Mouse (Mus musculus) liver, embryonic 13.5 days (tissue): ENCODE data around the gene Ubap1l. TPM values are rescaled to one million over a fixed set of nuclear protein-coding genes. Genes with fewer than 3 reads are reported as not detected.

Experiments
- ATAC-seq: fragments of 200-750 bp; cut with Nextera tagmentation; 2 replicates; pipeline ENCODE4 v1.8.0; 2017; ENCODE audit warnings: low read depth, mild to moderate bottlenecking, moderate number of reproducible peaks, moderate library complexity
- DNase-seq: peaks from one replicate; pipeline ENCODE4 v3.0.0; 2022
- H3K27ac ChIP-seq: fragments of 300-500 bp; sonication (generic); 2 replicates; pipeline ENCODE4 v1.5.1; 2015; ENCODE audit warnings: moderate library complexity, mild to moderate bottlenecking, inconsistent platforms
- H3K27me3 ChIP-seq: fragments of 300-500 bp; sonication (generic); 2 replicates; pipeline ENCODE4 v1.6.1; 2015; ENCODE audit warnings: mild to moderate bottlenecking, inconsistent platforms
- H3K36me3 ChIP-seq: fragments of 300-500 bp; sonication (generic); 2 replicates; pipeline ENCODE4 v1.6.1; 2015; ENCODE audit warnings: mild to moderate bottlenecking, inconsistent platforms
- H3K4me1 ChIP-seq: fragments of 300-500 bp; sonication (generic); replicated peaks from 2 replicates; pipeline ENCODE4 v1.6.1; 2015; ENCODE audit warnings: inconsistent platforms
- H3K4me2 ChIP-seq: fragments of 300-500 bp; sonication (generic); 2 replicates; pipeline ENCODE4 v1.6.1; 2015; ENCODE audit warnings: inconsistent platforms, mild to moderate bottlenecking, moderate library complexity
- H3K4me3 ChIP-seq: fragments of 300-500 bp; sonication (generic); replicated peaks from 2 replicates; pipeline ENCODE4 v1.5.1; 2015; ENCODE audit warnings: mild to moderate bottlenecking, inconsistent platforms
- H3K9ac ChIP-seq: fragments of 300-500 bp; sonication (generic); 2 replicates; pipeline ENCODE4 v1.6.1; 2015; ENCODE audit warnings: mild to moderate bottlenecking, inconsistent platforms
- H3K9me3 ChIP-seq: fragments of 300-500 bp; sonication (generic); replicated peaks from 2 replicates; pipeline ENCODE4 v1.6.1; 2016; ENCODE audit warnings: inconsistent platforms
- WGBS: fragments of 180-500 bp; shearing (Covaris S2); methylation state at CpG from one replicate; pipeline ENCODE4 v1.1.7; 2015; ENCODE audit not compliant: insufficient replicate concordance; 5-methylcytosine and 5-hydroxymethylcytosine counted together
- polyA plus RNA-seq: library from polyadenylated mRNA; unstranded; fragments of >200 nt; fragmentation: Nextera tagmentation; extraction: Ambion mirVana; gene quantifications from 2 replicates; pipeline ENCODE4 v1.2.1, GENCODE M21; 2015

The Ubap1l gene
- polyA plus RNA-seq, 1 experiment from 2014 or later, result not detected

- Histone ChIP-seq H3K4me3 (no peak overlapping the region), H3K4me2 (no peak overlapping the region), H3K36me3 (no peaks in the 10 kb centered on the region), H3K9me3 (no peaks in the 10 kb centered on the region), H3K4me1 (no peaks in the 10 kb centered on the region), H3K9ac (no peak overlapping the region), H3K27me3 (no peaks in the 10 kb centered on the region), H3K27ac (no peak overlapping the region)
- ATAC-seq (no peak), DNase-seq (no peak)
- 51% methylated on average over 3 of the region's 3 CpGs for WGBS
These were observed 58.8 kb downstream of the Ubap1l start for GRCm38 (mm10) chr9:65419633-65420032.

DNA sequence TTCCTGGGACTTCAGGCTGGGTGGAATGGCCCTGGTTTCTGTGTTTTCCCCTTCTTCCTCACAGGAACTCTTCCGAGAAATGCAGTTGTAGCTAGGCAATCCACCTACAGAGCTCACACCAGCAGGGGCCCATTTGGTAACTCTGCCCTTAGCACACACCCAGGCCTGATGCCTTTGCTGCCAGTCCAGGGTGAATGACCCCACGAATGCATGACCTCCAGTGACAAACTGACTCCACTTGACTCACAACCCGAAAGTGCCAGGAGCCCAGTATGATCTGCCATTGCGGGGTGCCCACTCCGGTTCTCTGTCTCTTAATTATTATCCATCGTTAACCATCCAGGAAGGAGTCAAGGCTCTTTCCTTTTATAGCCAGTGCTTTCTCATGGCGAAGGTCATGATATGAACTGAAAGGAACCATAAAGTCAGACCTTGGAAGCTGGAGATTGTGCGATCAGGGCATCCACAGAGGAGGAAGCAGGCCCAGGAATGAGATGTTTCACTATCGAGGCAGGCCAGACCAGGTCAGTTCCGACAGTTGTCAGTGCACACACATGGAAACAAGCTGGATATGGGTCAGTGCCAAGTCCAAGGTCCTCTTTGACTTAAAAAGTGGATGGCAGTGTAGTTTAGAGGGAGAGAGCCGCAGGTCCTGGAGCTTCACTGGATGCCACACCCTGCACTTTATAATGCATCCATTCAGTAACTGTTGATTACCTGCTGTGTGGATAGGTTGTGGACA is 62.1 kb downstream of the Ubap1l start, which contains the start of gene Slc51b:
Slc51b (minus strand) TSS at position 196 of the 742 bp plus-strand sequence.
- no peak within 1 kb of the TSS for H3K27ac ChIP-seq
- 69% methylated on average over 11 of the region's 11 CpGs for WGBS
- H3K27me3 ChIP-seq, result no peaks in the 10 kb centered on the region
- ATAC-seq (no peak), DNase-seq (no peak)
- no peaks in the 10 kb centered on the region for H3K36me3 ChIP-seq
- no peak within 1 kb of the TSS for H3K4me3 ChIP-seq
- no peaks in the 10 kb centered on the region for H3K4me1 ChIP-seq
- no peak within 1 kb of the TSS for H3K4me2 ChIP-seq
- H3K9ac ChIP-seq, result no peak within 1 kb of the TSS
- no peaks in the 10 kb centered on the region for H3K9me3 ChIP-seq

DNA sequence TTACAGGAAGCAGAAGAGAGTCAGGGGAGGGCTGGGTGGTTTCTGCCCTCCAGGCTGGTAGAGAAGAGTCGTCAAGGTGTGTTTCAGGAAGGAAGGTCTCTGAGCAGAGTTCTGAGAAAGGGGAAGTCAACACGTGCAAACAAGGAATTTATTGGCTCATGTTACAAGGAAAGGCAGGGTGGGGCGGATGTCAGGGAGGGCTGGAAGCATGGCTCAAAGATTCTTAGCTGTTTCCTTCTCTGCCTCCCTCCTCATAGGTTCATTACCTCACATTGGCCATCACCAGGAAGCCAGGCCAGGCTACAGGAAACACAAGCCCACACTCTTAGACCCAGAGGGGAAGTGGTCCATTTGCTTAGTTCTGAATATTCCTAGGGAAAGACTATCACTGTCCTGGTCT is 63.6 kb downstream of the Ubap1l start:
- Histone ChIP-seq H3K9me3 (no peaks in the 10 kb centered on the region), H3K36me3 (no peaks in the 10 kb centered on the region), H3K27me3 (no peaks in the 10 kb centered on the region), H3K9ac (no peak overlapping the region), H3K4me3 (no peak overlapping the region), H3K4me1 (no peaks in the 10 kb centered on the region), H3K4me2 (no peak overlapping the region), H3K27ac (no peak overlapping the region)
- ATAC-seq (no peak), DNase-seq (no peak)
- 16% methylated on average over 3 of the region's 3 CpGs for WGBS

GRCm38 (mm10) chr9:65427511-65427910 is 66.7 kb downstream of the Ubap1l start:
- H3K4me2 ChIP-seq, result no peak overlapping the region
- H3K4me3 ChIP-seq, result no peak overlapping the region
- 57% methylated on average over 2 of the region's 2 CpGs for WGBS
- DNase-seq (no peak), ATAC-seq (no peak)
- H3K4me1 ChIP-seq, result no peaks in the 10 kb centered on the region
- no peak overlapping the region for H3K27ac ChIP-seq
- H3K27me3 ChIP-seq, result no peaks in the 10 kb centered on the region
- no peaks in the 10 kb centered on the region for H3K36me3 ChIP-seq
- no peaks in the 10 kb centered on the region for H3K9me3 ChIP-seq
- H3K9ac ChIP-seq, result no peak overlapping the region

GRCm38 (mm10) chr9:65428003-65428402 is 67.2 kb downstream of the Ubap1l start:
- no peak overlapping the region for H3K4me3 ChIP-seq
- no peak overlapping the region for H3K27ac ChIP-seq
- no peak for DNase-seq
- 62% methylated on average over 5 of the region's 5 CpGs for WGBS
- no peak overlapping the region for H3K4me2 ChIP-seq
- no peaks in the 10 kb centered on the region; the same call in 1 of the 2 replicates for H3K27me3 ChIP-seq
- H3K4me1 ChIP-seq, result no peaks in the 10 kb centered on the region
- H3K36me3 ChIP-seq, result no peaks in the 10 kb centered on the region
- H3K9ac ChIP-seq, result no peak overlapping the region
- H3K9me3 ChIP-seq, result no peaks in the 10 kb centered on the region
- no peak for ATAC-seq

Other genes starting within 250 kb of the Ubap1l start
- gene Igdcc3, start 219.9 kb upstream of the Ubap1l start, polyA plus RNA-seq, result 0.15 TPM in 2 replicates
- 8.2 and 9.2 TPM in 2 replicates for gene Parp16, start 165.7 kb upstream of the Ubap1l start, polyA plus RNA-seq
- 0.05 and 0.08 TPM in 2 replicates for gene Cilp, start 95.9 kb upstream of the Ubap1l start, polyA plus RNA-seq
- gene Clpx, start 66.8 kb upstream of the Ubap1l start, polyA plus RNA-seq, result 31.5 and 39.5 TPM in 2 replicates
- 4.0 and 4.4 TPM in 2 replicates for gene Pdcd7, start 14.9 kb upstream of the Ubap1l start, polyA plus RNA-seq
- 0.03 and 0.16 TPM in 2 replicates for gene Kbtbd13, start 30.6 kb downstream of the Ubap1l start, polyA plus RNA-seq
- 0.12 and 0.22 TPM in 2 replicates for gene Rasl12, start 37.5 kb downstream of the Ubap1l start, polyA plus RNA-seq
- gene Slc51b, start 61.9 kb downstream of the Ubap1l start, polyA plus RNA-seq, result not detected in 2 replicates
- gene Mtfmt, start 74.7 kb downstream of the Ubap1l start, polyA plus RNA-seq, result 8.4 and 10.6 TPM in 2 replicates
- 28.0 and 37.1 TPM in 2 replicates for gene Spg21, start 99.9 kb downstream of the Ubap1l start, polyA plus RNA-seq
- not detected in 2 replicates for gene Ankdd1a, start 159.2 kb downstream of the Ubap1l start, polyA plus RNA-seq
- gene Plekho2, start 219.0 kb downstream of the Ubap1l start, polyA plus RNA-seq, result 24.2 and 31.6 TPM in 2 replicates
- 11.0 and 13.8 TPM in 2 replicates for gene Pif1, start 226.1 kb downstream of the Ubap1l start, polyA plus RNA-seq